Mouse (Mus musculus): ENCODE results near the gene Sh3kbp1. TPM values are rescaled to one million over a fixed set of nuclear protein-coding genes. Genes with fewer than 3 reads are reported as not detected.
"Not testable (repeated sequence)": the region's sequence is repeated elsewhere in the genome, so short reads cannot be mapped to it uniquely, and the experiment has no call there.

Sh3kbp1 gene
- 33.9 and 36.9 TPM in 2 replicates for polyA plus RNA-seq (2015; fragmentation: Nextera tagmentation; extraction: Ambion mirVana)

DNA sequence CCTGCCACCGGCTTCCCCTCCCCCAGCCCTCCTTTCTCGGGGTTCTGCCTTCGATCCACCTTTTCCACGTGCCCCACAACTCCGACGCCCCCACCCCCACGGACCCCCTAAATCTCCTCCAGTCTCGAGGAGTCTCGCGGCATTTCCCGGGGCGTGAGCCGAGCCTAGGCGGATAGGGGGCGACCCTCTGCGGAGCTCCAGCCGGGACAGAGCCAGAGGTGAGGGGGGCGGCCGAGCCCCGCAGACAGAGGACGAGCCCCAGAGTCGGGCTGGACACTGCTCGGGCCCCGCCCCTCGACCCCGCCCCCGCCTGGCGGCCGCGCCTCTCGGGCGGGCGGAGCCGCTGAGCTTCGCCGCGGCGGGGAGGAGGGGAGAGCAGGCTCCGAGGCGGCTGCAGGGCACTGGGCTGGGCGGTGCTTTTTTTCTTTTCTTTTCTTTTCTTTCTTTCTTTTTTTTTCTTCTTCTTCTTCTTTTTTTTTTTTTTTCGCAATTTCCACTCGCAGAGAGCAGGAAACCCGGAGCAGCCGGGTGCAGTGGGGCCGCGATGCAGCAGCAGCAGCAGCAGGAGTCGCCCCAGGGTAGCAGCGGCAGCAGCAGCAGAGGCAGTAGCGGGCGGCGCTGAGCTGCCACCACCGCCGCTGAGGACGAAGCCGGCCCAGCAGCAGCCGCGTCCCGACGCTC lies at the start of gene Sh3kbp1:
TSS of gene Sh3kbp1 (plus strand) at position 366 of the 681 bp plus-strand sequence.
- peak within 1 kb of the TSS; percentile 63 for H3K4me2 ChIP-seq
- H3K27ac ChIP-seq = peak within 1 kb of the TSS; percentile 68
- ATAC-seq (ENCODE audit: insufficient number of reproducible peaks, insufficient read depth, low FRiP score, low TSS enrichment, low read depth) = peak; percentile 79
- H3K36me3 ChIP-seq = no peaks in the 10 kb centered on the region
- peak within 1 kb of the TSS; percentile 76 for H3K9ac ChIP-seq
- peak within 1 kb of the TSS; percentile 58 for H3K4me3 ChIP-seq
- peaks cover 32% of the 10 kb centered on the region for H3K27me3 ChIP-seq
- H3K9me3 ChIP-seq = no peaks in the 10 kb centered on the region
- 0 out of 2 replicates have a peak, but pooled peaks cover 3% of the 10 kb centered on the region for H3K4me1 ChIP-seq
- 18% methylated on average over 55 of the region's 60 CpGs for WGBS

DNA sequence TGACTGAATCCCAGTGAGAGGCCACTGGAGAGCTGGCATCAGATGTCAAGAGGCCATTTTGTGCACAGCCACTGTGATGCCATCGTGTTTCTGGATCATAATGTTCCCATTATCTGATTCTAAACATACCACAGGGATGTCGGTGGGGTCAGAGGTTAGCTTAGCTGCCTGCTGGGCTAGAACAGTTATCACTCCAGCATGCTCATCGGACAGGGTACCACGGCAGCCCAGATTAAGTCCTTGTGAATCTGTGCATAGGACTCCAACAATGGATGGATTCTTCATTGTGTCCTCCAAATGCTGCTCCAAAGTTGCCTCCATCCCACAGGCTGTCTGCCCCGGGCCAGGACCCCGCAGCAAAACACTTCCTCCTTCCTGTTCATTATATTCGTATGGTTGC lies 42.3 kb upstream of the Sh3kbp1 start:
- not testable (repeated sequence) for H3K9me3 ChIP-seq; H3K9ac ChIP-seq; H3K4me2 ChIP-seq; H3K4me1 ChIP-seq; H3K4me3 ChIP-seq; H3K27ac ChIP-seq; H3K27me3 ChIP-seq; H3K36me3 ChIP-seq; ATAC-seq (ENCODE audit: insufficient number of reproducible peaks, insufficient read depth, low FRiP score, low TSS enrichment, low read depth)
- WGBS = 48% methylated on average over 7 of the region's 7 CpGs

DNA sequence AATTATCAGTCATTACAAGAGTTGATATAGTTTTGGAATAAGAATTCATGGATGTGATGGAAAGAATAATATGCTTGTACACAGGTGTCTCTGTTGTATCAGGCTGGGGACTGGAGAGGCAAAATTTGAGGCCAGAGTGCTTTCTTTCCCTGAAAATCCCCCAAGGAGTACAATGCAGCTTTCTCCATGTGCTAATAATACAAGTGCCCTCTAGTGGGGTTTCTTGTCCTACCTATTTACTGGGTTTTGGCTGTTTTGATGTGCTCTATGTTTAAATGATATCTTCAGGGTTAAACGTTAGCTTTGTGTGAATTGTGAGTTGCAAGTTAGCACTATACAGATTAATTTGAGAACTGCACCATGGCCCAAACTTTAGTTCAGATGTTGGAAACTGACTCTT lies 35.4 kb upstream of the Sh3kbp1 start:
- 51% methylated on average over 1 of the region's 1 CpGs for WGBS
- Histone ChIP-seq H3K36me3 (no peaks in the 10 kb centered on the region), H3K27ac (no peak overlapping the region), H3K9me3 (no peaks in the 10 kb centered on the region), H3K4me2 (no peak overlapping the region), H3K27me3 (no peaks in the 10 kb centered on the region; the same call in 1 of the 2 replicates), H3K9ac (no peak overlapping the region), H3K4me3 (no peak overlapping the region), H3K4me1 (no peaks in the 10 kb centered on the region)
- no peak for ATAC-seq (ENCODE audit: insufficient number of reproducible peaks, insufficient read depth, low FRiP score, low TSS enrichment, low read depth)

- H3K4me2 ChIP-seq = no peak overlapping the region
- H3K36me3 ChIP-seq = no peaks in the 10 kb centered on the region
- no peak overlapping the region for H3K9ac ChIP-seq
- no peaks in the 10 kb centered on the region for H3K9me3 ChIP-seq
- H3K27me3 ChIP-seq = 0 out of 2 replicates have a peak, but pooled peaks cover 2% of the 10 kb centered on the region
- no peaks in the 10 kb centered on the region for H3K4me1 ChIP-seq
- H3K27ac ChIP-seq = no peak overlapping the region
- H3K4me3 ChIP-seq = no peak overlapping the region
- 69% methylated on average over 1 of the region's 1 CpGs for WGBS
- no peak for ATAC-seq (ENCODE audit: insufficient number of reproducible peaks, insufficient read depth, low FRiP score, low TSS enrichment, low read depth)
Observed at GRCm38 (mm10) chrX:159597502-159597901, 29.6 kb upstream of the Sh3kbp1 start.

- Histone ChIP-seq H3K4me1 (no peaks in the 10 kb centered on the region), H3K36me3 (no peaks in the 10 kb centered on the region), H3K4me3 (no peak overlapping the region), H3K4me2 (no peak overlapping the region), H3K27ac (no peak overlapping the region), H3K9me3 (no peaks in the 10 kb centered on the region), H3K27me3 (peaks cover 17% of the 10 kb centered on the region), H3K9ac (no peak overlapping the region)
- ATAC-seq (ENCODE audit: insufficient number of reproducible peaks, insufficient read depth, low FRiP score, low TSS enrichment, low read depth) = no peak
- 70% methylated on average over 2 of the region's 2 CpGs for WGBS
Observed at GRCm38 (mm10) chrX:159604832-159605231, 22.2 kb upstream of the Sh3kbp1 start.

DNA sequence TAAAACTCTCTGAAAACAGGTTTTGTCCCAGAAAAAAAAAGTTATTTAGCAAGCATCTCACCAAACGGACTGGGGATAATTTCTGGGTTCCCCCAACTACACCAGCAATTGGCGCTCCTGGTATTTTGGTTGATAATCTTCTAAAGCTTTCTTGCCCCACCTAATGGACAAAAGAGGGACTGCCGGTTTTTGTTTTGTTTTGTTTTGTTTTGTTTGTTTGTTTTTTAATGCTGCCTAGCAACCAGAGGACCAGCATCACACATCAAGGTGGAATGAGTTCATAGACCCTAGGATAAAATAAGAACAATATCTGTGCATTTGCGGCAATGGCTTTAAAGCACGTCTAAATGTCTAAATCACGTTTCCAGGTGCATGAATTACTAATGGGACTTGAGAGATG lies 20.1 kb upstream of the Sh3kbp1 start:
- WGBS = 49% methylated on average over 6 of the region's 6 CpGs
- Histone ChIP-seq H3K27ac (no peak overlapping the region), H3K4me3 (no peak overlapping the region), H3K9me3 (no peaks in the 10 kb centered on the region), H3K4me2 (no peak overlapping the region), H3K4me1 (no peaks in the 10 kb centered on the region), H3K36me3 (no peaks in the 10 kb centered on the region), H3K9ac (no peak overlapping the region), H3K27me3 (peaks cover 15% of the 10 kb centered on the region)
- no peak for ATAC-seq (ENCODE audit: insufficient number of reproducible peaks, insufficient read depth, low FRiP score, low TSS enrichment, low read depth)

GRCm38 (mm10) chrX:159626208-159626906 lies 715 bp upstream of the Sh3kbp1 start:
- H3K27me3 ChIP-seq = peaks cover 32% of the 10 kb centered on the region
- H3K36me3 ChIP-seq = no peaks in the 10 kb centered on the region
- H3K27ac ChIP-seq = no peak overlapping the region
- ATAC-seq (ENCODE audit: insufficient number of reproducible peaks, insufficient read depth, low FRiP score, low TSS enrichment, low read depth) = no peak
- H3K4me1 ChIP-seq = 0 out of 2 replicates have a peak, but pooled peaks cover 3% of the 10 kb centered on the region
- peak overlapping the region; percentile 63 for H3K4me2 ChIP-seq
- no peaks in the 10 kb centered on the region for H3K9me3 ChIP-seq
- WGBS = 43% methylated on average over 12 of the region's 12 CpGs
- H3K9ac ChIP-seq = no peak overlapping the region; the same call in 1 of the 2 replicates
- H3K4me3 ChIP-seq = peak overlapping the region; percentile 58

GRCm38 (mm10) chrX:159627588-159628566 lies 805 bp downstream of the Sh3kbp1 start:
- Histone ChIP-seq H3K4me1 (0 out of 2 replicates have a peak, but pooled peaks cover 3% of the 10 kb centered on the region), H3K9me3 (no peaks in the 10 kb centered on the region), H3K27ac (peak overlapping the region; percentile 68), H3K4me2 (peak overlapping the region; percentile 63), H3K36me3 (no peaks in the 10 kb centered on the region), H3K9ac (peak overlapping the region; percentile 76), H3K27me3 (peaks cover 29% of the 10 kb centered on the region), H3K4me3 (peak overlapping the region; percentile 58)
- WGBS = 25% methylated on average over 51 of the region's 56 CpGs
- peak; percentile 56 for ATAC-seq (ENCODE audit: insufficient number of reproducible peaks, insufficient read depth, low FRiP score, low TSS enrichment, low read depth)

DNA sequence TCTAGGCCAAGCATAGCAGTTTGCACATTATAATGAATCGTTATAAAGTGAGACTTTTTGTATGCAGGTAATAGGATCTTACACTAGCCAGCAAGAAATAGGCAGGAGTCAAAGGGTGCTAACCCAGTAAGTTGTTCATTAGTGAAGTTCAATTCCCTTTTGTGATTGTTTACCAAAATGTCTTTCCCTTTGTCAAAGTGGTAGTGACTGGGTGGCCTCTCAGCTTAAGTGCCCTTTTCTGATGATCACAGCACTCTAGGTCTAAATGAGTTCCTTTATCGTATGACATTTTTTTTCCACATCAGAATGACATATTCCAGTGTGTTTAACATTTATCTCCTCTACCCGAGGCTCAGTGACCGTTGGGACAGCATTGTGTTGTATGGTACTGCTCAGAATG lies 1.6 kb downstream of the Sh3kbp1 start:
- ATAC-seq (ENCODE audit: insufficient number of reproducible peaks, insufficient read depth, low FRiP score, low TSS enrichment, low read depth) = no peak
- Histone ChIP-seq H3K4me1 (0 out of 2 replicates have a peak, but pooled peaks cover 3% of the 10 kb centered on the region), H3K27ac (no peak overlapping the region), H3K9me3 (no peaks in the 10 kb centered on the region), H3K36me3 (no peaks in the 10 kb centered on the region), H3K4me3 (peak overlapping the region; percentile 58), H3K4me2 (peak overlapping the region; percentile 63), H3K9ac (0 out of 2 replicates have a peak overlapping the region, but pooled peaks have one; percentile 76), H3K27me3 (peaks cover 29% of the 10 kb centered on the region)
- WGBS = 60% methylated on average over 4 of the region's 4 CpGs

DNA sequence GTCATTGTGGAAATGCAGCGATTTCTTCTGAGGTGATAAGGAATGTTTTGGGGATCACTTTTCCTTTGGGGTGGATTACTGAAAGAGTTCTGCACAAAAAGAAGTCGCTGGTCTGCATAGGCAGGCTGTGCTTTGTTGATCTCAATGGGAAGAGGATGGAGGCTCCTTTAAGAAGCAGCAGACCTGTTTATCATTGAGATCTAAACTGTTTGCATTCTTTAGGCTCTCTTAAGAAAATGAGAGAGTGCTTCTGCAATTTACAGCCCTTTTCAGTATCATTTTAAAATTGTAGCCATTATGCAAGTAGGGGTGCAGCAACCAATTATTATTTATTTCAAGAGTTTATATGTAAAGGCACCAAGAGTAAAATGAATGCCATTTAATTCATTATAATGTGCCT lies 2.1 kb downstream of the Sh3kbp1 start:
- H3K9ac ChIP-seq = no peak overlapping the region
- H3K27me3 ChIP-seq = peaks cover 29% of the 10 kb centered on the region
- H3K4me3 ChIP-seq = peak overlapping the region; percentile 10; the same call in 1 of the 2 replicates
- H3K36me3 ChIP-seq = no peaks in the 10 kb centered on the region
- no peaks in the 10 kb centered on the region for H3K9me3 ChIP-seq
- H3K27ac ChIP-seq = no peak overlapping the region
- 0 out of 2 replicates have a peak, but pooled peaks cover 3% of the 10 kb centered on the region for H3K4me1 ChIP-seq
- peak overlapping the region; percentile 63 for H3K4me2 ChIP-seq
- WGBS = 36% methylated on average over 2 of the region's 2 CpGs
- no peak for ATAC-seq (ENCODE audit: insufficient number of reproducible peaks, insufficient read depth, low FRiP score, low TSS enrichment, low read depth)

Measured in embryonic facial prominence, embryonic 13.5 days (tissue).